Mouse (Mus musculus) hindlimb bud, embryonic 11.5 days (tissue): ENCODE data around the gene Cep112.

Source experiments
- DNase-seq: peaks from one replicate; pipeline ENCODE4 v3.0.0-alpha.2; 2012; ENCODE audit warnings: low read depth, low spot score; ENCODE audit errors: extremely low spot score

Cep112 gene

GRCm38 (mm10) chr11:108424889-108425591 lies at the start of gene Cep112:
Gene Cep112, plus strand, starts transcription at chr11:108425192.
- peak; percentile 99 for DNase-seq

- no peak for DNase-seq
Observed at GRCm38 (mm10) chr11:108376815-108377214, 48.2 kb upstream of the Cep112 start.

GRCm38 (mm10) chr11:108377680-108378362 lies 47.2 kb upstream of the Cep112 start:
- DNase-seq, result peak; percentile 62

- no peak for DNase-seq
Observed at GRCm38 (mm10) chr11:108378363-108378751, 46.6 kb upstream of the Cep112 start.

- no peak for DNase-seq
Observed at GRCm38 (mm10) chr11:108382664-108383063, 42.3 kb upstream of the Cep112 start.

- DNase-seq, result no peak
Observed at GRCm38 (mm10) chr11:108384920-108385665, 39.9 kb upstream of the Cep112 start.

- DNase-seq, result no peak
Observed at GRCm38 (mm10) chr11:108385666-108386024, 39.3 kb upstream of the Cep112 start.

GRCm38 (mm10) chr11:108395061-108395460 lies 29.9 kb upstream of the Cep112 start:
- DNase-seq, result no peak

- DNase-seq, result no peak
Observed at GRCm38 (mm10) chr11:108396076-108396829, 28.7 kb upstream of the Cep112 start.

GRCm38 (mm10) chr11:108409876-108410644 lies 14.9 kb upstream of the Cep112 start:
- no peak for DNase-seq

GRCm38 (mm10) chr11:108416360-108416759 lies 8.6 kb upstream of the Cep112 start:
- DNase-seq, result no peak

- no peak for DNase-seq
Observed at GRCm38 (mm10) chr11:108418540-108418939, 6.5 kb upstream of the Cep112 start.

GRCm38 (mm10) chr11:108419242-108419641 lies 5.8 kb upstream of the Cep112 start:
- DNase-seq, result no peak

- DNase-seq, result no peak
Observed at GRCm38 (mm10) chr11:108420751-108421150, 4.2 kb upstream of the Cep112 start.

- DNase-seq, result no peak
Observed at GRCm38 (mm10) chr11:108423221-108423620, 1.8 kb upstream of the Cep112 start.

- no peak for DNase-seq
Observed at GRCm38 (mm10) chr11:108424111-108424510, 881 bp upstream of the Cep112 start.

- DNase-seq, result no peak
Observed at GRCm38 (mm10) chr11:108425592-108425921, 565 bp downstream of the Cep112 start.

- no peak for DNase-seq
Observed at GRCm38 (mm10) chr11:108426086-108426485, 1.1 kb downstream of the Cep112 start.

- no peak for DNase-seq
Observed at GRCm38 (mm10) chr11:108427191-108427590, 2.2 kb downstream of the Cep112 start.

GRCm38 (mm10) chr11:108429076-108429475 lies 4.1 kb downstream of the Cep112 start:
- DNase-seq, result no peak
